Mouse (Mus musculus): Measurements from ENCODE around the gene Aspn.

Gene Aspn

DNA sequence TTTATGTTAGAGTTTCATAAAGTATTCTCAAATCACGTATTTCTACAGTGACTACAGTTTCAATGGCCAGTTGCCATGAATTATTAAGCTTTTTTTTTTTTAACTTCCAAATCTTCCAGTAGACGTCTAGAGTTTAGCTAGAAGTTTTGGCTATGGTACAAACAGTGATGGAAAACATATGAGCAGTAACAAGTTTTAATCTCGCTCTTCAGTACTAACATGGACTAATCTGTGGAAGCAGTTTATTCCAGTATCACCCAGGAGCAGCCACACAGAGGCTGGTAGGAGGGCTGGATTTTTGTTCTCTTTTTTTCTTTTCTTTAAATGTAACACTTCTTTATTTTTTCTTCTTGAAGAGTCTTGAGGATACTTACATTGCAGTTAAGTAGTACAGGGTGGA is at the start of gene Aspn:
Gene Aspn (plus strand): TSS at position 165 of the 400 bp plus-strand sequence.
- DNase-seq (ENCODE audit: low spot score in 2 of 2): no peak

DNA sequence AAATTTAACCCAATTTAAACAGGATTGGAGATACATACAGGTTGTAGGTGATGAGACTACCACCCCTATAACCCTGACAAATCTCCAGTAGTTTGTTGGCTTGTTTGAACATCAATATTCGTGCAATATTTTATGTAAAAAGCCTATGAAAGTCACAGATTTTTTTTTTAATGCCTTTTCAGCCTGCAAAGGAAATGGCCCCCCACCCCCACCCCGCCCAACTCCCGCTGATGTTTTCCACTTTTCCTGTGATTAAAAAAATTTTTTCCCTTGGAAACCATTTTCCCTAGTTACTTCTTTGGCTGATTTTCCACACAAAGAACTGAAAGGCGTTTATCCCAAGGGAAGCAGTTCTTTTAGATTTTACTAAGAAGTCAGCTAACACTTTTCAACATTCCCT is 39.7 kb upstream of the Aspn start, which contains the start of gene Ecm2:
Gene Ecm2 (plus strand): TSS at position 301 of the 400 bp plus-strand sequence.
- DNase-seq (ENCODE audit: low spot score in 2 of 2): no peak

- DNase-seq (ENCODE audit: low spot score in 2 of 2): no peak
Measured at GRCm38 (mm10) chr13:49505776-49506175, 38.5 kb upstream of the Aspn start.

- no peak for DNase-seq (ENCODE audit: low spot score in 2 of 2)
Measured at GRCm38 (mm10) chr13:49507176-49507575, 37.1 kb upstream of the Aspn start.

- DNase-seq (ENCODE audit: low spot score in 2 of 2): no peak
Measured at GRCm38 (mm10) chr13:49518761-49519160, 25.5 kb upstream of the Aspn start.

DNA sequence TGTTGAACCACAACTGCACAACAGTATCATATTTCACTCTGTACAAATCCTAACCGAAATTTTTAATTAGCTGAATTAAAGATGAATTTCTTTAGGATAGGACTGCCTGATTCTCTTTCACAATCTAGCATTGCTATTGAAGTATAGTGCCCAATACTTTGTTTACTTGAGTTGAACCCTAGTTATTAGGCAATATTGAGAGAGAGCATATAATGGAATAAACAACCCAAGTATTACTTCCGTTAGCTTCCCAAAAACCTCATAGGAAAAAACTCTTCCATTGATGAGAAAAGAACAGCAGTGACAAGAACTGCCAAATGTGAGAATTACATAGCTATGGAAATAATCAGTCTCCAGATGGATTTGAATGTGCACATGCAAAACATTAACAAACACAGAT is 18.0 kb upstream of the Aspn start:
- DNase-seq (ENCODE audit: low spot score in 2 of 2): no peak

DNA sequence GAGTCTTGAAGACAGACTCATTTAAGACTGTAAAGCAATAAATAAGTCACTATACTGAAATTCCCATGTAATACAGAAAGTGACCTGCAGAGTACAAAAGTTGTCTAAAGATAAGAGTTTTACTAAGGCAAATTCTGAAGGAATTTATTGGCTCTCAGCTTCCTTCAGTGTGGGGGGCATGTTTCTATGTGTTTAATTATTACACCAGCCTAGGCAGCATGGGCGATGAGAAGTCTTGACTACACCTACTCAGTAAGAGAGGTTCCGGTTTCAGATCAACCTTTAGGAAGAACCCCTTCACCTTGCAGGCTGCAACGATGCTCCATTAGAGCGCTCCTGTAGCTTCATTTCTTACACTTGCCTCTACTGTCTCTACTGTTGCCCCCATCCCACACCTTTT is 13.6 kb upstream of the Aspn start:
- DNase-seq (ENCODE audit: low spot score in 2 of 2): no peak

GRCm38 (mm10) chr13:49536946-49537345 is 7.3 kb upstream of the Aspn start:
- no peak for DNase-seq (ENCODE audit: low spot score in 2 of 2)

DNA sequence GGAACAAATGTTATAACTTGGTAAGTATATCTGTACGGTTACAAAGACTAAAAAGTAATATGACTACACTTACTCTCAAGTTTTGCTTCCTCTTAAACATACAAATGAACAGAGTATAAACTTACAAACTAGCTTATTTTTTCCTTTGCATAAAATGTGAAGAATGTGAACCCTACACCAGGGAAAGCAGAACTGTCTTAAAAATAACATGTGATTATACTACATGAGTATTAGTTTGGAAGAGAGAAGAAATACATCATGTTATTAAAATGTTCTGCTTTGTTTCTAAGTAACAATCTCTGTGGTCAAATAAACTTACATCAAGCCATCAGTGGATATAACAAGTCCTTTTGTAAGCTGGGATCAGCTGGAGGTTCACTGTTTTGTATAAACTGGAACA is 5.5 kb upstream of the Aspn start:
- no peak for DNase-seq (ENCODE audit: low spot score in 2 of 2)

DNA sequence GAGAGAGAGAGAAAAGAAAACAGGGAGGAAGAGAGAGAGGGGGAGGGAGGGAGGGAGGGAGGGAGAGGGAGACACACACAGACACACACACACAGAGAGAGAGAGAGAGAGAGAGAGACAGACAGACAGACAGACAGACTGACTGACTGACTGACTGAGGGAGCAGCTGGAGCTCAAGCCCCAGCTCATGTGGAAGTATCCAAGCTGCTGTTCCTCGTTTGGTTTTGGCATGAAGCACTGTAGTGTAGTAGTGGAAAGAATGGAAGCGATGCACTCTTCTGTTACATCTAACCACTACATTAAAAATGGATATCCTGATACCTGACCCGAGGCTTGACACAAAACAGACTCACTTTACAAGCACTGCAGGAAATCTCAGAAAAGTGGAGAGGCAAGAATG is 1.4 kb downstream of the Aspn start:
- DNase-seq (ENCODE audit: low spot score in 2 of 2): no peak

DNA sequence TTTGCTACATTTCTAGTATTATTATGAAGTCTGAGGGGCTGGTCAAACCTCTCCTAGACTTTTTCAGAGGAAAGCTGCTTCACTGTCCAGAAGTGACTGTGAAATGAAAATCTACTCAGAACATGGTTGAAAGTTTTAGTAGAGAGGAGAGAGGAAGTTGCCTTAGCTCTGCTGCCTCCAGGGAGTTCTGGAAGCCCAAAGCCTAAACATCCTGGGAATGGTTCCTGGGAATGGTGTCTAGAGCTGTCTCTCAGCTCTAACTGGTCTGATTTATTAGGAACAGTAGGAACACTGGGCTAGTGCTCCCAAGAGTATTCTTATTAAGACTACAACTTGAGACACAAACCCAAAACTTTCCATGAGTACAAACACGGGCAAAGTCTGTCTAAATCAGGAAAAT is 2.3 kb downstream of the Aspn start:
- DNase-seq (ENCODE audit: low spot score in 2 of 2): no peak

DNA sequence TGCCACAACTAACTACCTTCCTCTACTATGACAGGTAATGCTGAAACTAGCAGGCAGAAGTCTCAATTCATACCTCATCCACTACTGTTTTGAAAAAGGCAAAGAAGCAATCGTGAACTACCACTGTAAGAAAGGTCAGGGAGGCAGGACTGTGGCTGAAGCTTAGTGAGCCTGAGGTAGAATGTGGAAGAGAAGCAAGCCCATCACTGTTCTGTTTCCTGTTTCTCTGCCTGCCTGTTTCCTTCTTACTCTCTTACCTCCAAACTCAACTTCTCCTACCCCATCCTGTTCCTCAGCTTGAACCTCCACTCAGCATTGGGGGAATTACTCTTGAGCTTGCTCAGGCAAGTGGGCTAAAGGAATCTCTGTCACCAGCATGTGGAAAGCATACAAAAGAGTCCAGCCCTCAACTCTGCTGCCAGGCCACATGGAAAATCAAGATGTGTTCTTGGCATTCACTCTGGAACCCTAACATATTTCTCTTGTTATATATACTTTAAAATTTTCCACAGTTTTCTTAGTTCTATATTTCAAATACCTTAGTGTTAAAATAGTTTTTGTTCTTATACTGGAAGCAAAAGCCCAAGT is 3.4 kb downstream of the Aspn start:
- no peak for DNase-seq (ENCODE audit: low spot score in 2 of 2)

DNA sequence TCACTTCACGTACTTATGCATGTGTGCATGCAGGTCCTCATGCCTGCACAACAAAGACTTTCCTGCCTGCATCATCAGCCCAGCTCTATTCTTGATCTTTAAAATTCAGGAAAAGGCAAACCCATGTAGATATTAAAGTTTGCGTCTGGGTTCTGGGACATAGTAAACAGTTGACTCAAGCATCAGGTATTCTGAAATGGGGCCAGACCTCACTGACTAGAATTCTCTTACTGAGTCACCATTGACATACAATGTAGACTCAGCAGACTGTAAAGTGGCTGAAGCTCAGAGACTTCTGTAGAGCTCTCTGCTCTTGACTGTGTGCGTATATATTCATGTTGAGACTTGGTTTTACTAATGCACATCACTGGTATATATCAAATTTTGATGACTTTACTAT is 5.4 kb downstream of the Aspn start:
- DNase-seq (ENCODE audit: low spot score in 2 of 2): no peak

DNA sequence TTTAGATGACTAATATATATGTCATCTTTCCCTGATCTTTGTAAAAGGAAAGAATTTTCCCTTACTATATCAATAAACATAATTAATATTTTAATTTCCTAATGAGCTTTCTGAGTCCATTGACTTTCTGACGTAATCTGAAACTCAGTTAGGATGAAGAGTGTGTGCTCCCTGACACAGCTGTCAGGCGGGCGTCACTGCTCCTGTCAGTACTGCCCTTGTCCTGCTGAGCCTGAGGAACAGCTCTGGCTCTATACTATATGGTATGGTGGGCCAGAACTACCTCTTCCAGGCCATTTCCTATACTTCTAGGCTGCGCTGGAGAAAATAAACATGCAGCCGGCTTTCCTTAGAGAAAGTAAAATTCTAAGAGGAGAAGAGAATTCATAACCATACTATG is 10.3 kb downstream of the Aspn start:
- no peak for DNase-seq (ENCODE audit: low spot score in 2 of 2)

- DNase-seq (ENCODE audit: low spot score in 2 of 2): no peak
Measured at GRCm38 (mm10) chr13:49556203-49556602, 12.0 kb downstream of the Aspn start.

GRCm38 (mm10) chr13:49556924-49557323 is 12.7 kb downstream of the Aspn start:
- no peak for DNase-seq (ENCODE audit: low spot score in 2 of 2)

DNA sequence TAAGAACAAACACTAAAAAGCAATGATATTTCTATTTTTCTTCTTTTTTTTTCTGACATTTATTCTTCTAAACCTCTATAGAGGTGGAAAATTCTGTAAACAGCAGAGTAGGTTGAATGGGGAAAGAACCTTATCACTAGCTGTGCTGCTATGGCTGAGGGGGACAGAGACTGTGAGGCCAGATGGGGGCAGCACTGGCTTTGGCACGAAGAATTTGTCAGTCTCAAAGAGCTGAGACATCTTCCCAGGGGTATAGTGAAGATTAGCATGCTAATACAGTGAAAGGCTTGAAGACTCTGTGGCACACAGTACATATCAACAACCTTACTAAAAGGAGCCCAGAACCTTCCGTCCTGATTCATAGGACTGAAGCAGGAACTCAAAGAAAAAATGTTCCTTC is 14.9 kb downstream of the Aspn start:
- DNase-seq (ENCODE audit: low spot score in 2 of 2): no peak

GRCm38 (mm10) chr13:49560886-49561285 is 16.6 kb downstream of the Aspn start:
- no peak for DNase-seq (ENCODE audit: low spot score in 2 of 2)

- DNase-seq (ENCODE audit: low spot score in 2 of 2): no peak
Measured at GRCm38 (mm10) chr13:49564347-49564746, 20.1 kb downstream of the Aspn start.

DNA sequence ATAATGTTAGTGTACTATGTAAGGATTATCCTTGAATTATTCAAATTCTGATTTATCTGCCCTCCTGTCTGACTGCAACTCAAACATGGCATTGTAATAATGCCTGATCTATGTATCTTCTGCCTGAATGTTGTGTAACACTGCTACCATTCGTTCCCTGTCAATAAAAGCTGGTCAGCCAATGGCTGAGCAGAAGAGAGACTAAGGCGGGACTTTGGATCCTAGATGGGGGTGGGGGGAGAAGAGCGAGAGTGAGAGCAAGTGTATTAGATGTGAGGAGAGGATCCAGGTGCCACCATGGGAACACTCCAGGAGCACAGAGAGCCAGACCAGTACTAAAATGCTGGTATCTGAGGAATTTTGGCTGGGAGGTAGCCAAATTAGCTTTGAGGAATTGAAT is 26.1 kb downstream of the Aspn start:
- no peak for DNase-seq (ENCODE audit: low spot score in 2 of 2)

GRCm38 (mm10) chr13:49571418-49571817 is 27.2 kb downstream of the Aspn start:
- DNase-seq (ENCODE audit: low spot score in 2 of 2): no peak

- DNase-seq (ENCODE audit: low spot score in 2 of 2): no peak
Measured at GRCm38 (mm10) chr13:49581541-49582530, 37.6 kb downstream of the Aspn start, which contains the start of gene Omd. Gene Omd, plus strand, starts transcription at chr13:49582462.

DNA sequence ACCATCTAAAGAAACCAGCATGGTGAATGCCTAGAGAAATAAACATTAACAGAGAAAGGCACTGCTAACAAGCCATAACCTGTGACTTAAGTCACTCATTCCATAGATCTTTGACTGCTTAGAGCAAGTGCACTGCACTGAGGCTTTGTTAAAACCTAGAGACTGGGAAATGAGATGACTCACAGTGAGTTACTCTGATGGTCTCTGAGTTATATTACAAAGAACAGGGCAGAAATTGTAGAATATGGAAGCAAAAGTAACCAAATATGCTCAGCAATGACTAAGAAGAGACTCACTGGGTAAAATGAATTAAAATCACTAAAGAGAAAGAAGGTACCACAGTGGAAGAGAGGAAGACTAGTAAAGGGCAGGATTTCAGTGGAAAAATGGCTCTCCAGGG is 39.6 kb downstream of the Aspn start:
- no peak for DNase-seq (ENCODE audit: low spot score in 2 of 2)

Data from urinary bladder, postnatal 4 days (tissue).